8 mouse cellular contexts compared by ENCODE assay signal in the genomic region with DNA sequence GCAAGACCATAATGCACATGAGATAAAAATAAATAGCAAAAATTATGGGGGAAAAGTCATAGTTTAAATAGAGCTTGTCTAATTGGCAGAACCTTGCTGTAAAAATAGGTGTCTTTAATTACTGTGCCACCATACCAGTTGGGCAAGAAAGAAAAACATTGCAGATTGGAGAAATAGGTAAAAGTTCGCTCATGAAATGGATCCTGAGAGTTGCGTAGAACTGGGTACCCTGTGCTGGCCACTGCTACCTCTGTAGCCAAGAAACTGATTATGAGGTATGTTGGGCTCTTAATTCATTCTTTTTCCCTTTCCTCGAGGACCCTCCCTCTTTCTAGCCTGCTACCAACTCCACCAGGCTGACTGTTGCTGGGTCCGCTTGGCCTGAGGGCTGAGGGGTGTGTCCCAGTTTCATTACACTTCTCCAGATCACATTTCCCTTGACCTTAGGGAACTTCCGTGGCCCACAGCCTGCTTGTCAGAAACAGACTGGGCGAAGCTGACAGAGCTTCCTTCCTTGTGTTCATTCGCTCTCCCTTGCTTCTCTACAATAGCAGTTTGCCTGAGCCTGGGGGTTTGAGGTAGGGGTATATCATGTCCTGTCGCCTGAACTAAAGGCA. TPM values are rescaled to one million over a fixed set of nuclear protein-coding genes. Genes with fewer than 3 reads are reported as not detected.
DNase-seq lines count a peak whose midpoint lies in the region; ATAC-seq lines count a peak whose summit lies in the region.

No protein-coding gene starts in this region.

- 41% methylated on average over 8 of the region's 8 CpGs for WGBS in heart, embryonic 11.5 days (ENCODE audit: insufficient replicate concordance)

- no peaks in the 10 kb centered on the region for H3K36me3 ChIP-seq in heart, embryonic 11.5 days (ENCODE audit: control insufficient read depth, insufficient read depth, low read length)

- ATAC-seq in heart, embryonic 11.5 days (replicated peaks; ENCODE audit: insufficient number of reproducible peaks, low FRiP score, low TSS enrichment), result no peak
- ATAC-seq in granulocyte monocyte progenitor cell, adult 5-6 weeks (replicated peaks; ENCODE audit: poor library complexity, severe bottlenecking), result peak; percentile 85
- peak; percentile 68; the same call in 1 of the 2 replicates for ATAC-seq in monocyte, adult 5-6 weeks (replicated peaks; ENCODE audit: insufficient number of reproducible peaks, low FRiP score, low TSS enrichment, poor library complexity, severe bottlenecking)

- 0 out of 2 replicates have a peak, but pooled peaks cover 2% of the 10 kb centered on the region for H3K9me3 ChIP-seq in heart, embryonic 11.5 days (replicated peaks; ENCODE audit: control insufficient read depth, low read length)

- peak; percentile 45 to 72 for DNase-seq in heart, adult 18-20 months
- peak; percentile 49 to 62 for DNase-seq in kidney, postnatal 4 days
- no peak for DNase-seq in natural killer cell, adult 2 months (ENCODE audit: low spot score in 2 of 2)
- no peak for DNase-seq in MN1 (ENCODE audit: low spot score)
- DNase-seq in spleen, postnatal 4 days (ENCODE audit: low spot score in 2 of 2), result no peak

- no peak overlapping the region for H3K27ac ChIP-seq in heart, embryonic 11.5 days (ENCODE audit: low read depth, low read length)

- no peak overlapping the region for H3K4me2 ChIP-seq in heart, embryonic 11.5 days

- no peaks in the 10 kb centered on the region for H3K4me1 ChIP-seq in heart, embryonic 11.5 days (ENCODE audit: control insufficient read depth, insufficient read depth, low read length)

- no peak overlapping the region for H3K9ac ChIP-seq in heart, embryonic 11.5 days (ENCODE audit: low read depth, low read length)

- H3K27me3 ChIP-seq in heart, embryonic 11.5 days (ENCODE audit: control insufficient read depth, insufficient read depth, low read length), result no peaks in the 10 kb centered on the region

- no peak overlapping the region for H3K4me3 ChIP-seq in heart, embryonic 11.5 days (ENCODE audit: low read depth, low read length)

RNA-seq across cellular contexts. Expression of a gene that starts 18.5 kb away (rescaled TPM):
- not detected for total RNA-seq in heart, adult 18-20 months (2021)
- polyA plus RNA-seq in heart, embryonic 11.5 days (2014; fragmentation: Nextera tagmentation; extraction: Ambion mirVana), result not detected in 2 replicates
- total RNA-seq in granulocyte monocyte progenitor cell, adult 5-6 weeks (2014; fragmentation: Nextera tagmentation), result not detected in 2 replicates
- total RNA-seq in granulocyte monocyte progenitor cell, adult 5-6 weeks (2017), result not detected in 2 replicates
- total RNA-seq in monocyte, adult 5-6 weeks (2017), result not detected in 3 replicates

RNA-seq across cellular contexts. Expression of a gene that starts 22.8 kb away (rescaled TPM):
- total RNA-seq in heart, adult 18-20 months (2021), result not detected
- polyA plus RNA-seq in heart, embryonic 11.5 days (2014; fragmentation: Nextera tagmentation; extraction: Ambion mirVana), result not detected in 2 replicates
- not detected in 2 replicates for total RNA-seq in granulocyte monocyte progenitor cell, adult 5-6 weeks (2014; fragmentation: Nextera tagmentation)
- total RNA-seq in granulocyte monocyte progenitor cell, adult 5-6 weeks (2017), result not detected in 2 replicates
- total RNA-seq in monocyte, adult 5-6 weeks (2017), result 2.5 TPM in 1 of 3 replicates, not detected in the others

RNA-seq across cellular contexts. Expression of a gene that starts 27.1 kb away (rescaled TPM):
- total RNA-seq in heart, adult 18-20 months (2021), result 1,000 to 10,000 TPM; 1,486 to 1,502 TPM
- polyA plus RNA-seq in heart, embryonic 11.5 days (2014; fragmentation: Nextera tagmentation; extraction: Ambion mirVana), result 115 and 145 TPM in 2 replicates
- 5.4 and 6.2 TPM in 2 replicates for total RNA-seq in granulocyte monocyte progenitor cell, adult 5-6 weeks (2014; fragmentation: Nextera tagmentation)
- total RNA-seq in granulocyte monocyte progenitor cell, adult 5-6 weeks (2017), result 8.7 and 11.4 TPM in 2 replicates
- 0.43 to 9.4 TPM (median 1.3 TPM) in 3 replicates for total RNA-seq in monocyte, adult 5-6 weeks (2017)

RNA-seq across cellular contexts. Expression of a gene that starts 43.5 kb away (rescaled TPM):
- 10 to 100 TPM; 24.1 to 25.2 TPM for total RNA-seq in heart, adult 18-20 months (2021)
- polyA plus RNA-seq in heart, embryonic 11.5 days (2014; fragmentation: Nextera tagmentation; extraction: Ambion mirVana), result 57.5 and 58.3 TPM in 2 replicates
- 8.6 and 14.9 TPM in 2 replicates for total RNA-seq in granulocyte monocyte progenitor cell, adult 5-6 weeks (2014; fragmentation: Nextera tagmentation)
- 10.8 and 11.4 TPM in 2 replicates for total RNA-seq in granulocyte monocyte progenitor cell, adult 5-6 weeks (2017)
- 2.5 to 9.0 TPM (median 3.2 TPM) in 3 replicates for total RNA-seq in monocyte, adult 5-6 weeks (2017)

RNA-seq across cellular contexts. Expression of a gene that starts 48.4 kb away (rescaled TPM):
- under 1 TPM in 1 of 2 experiments, not detected in 1; 0.26 TPM for total RNA-seq in heart, adult 18-20 months (2021)
- polyA plus RNA-seq in heart, embryonic 11.5 days (2014; fragmentation: Nextera tagmentation; extraction: Ambion mirVana), result 0.17 and 0.31 TPM in 2 replicates
- total RNA-seq in granulocyte monocyte progenitor cell, adult 5-6 weeks (2014; fragmentation: Nextera tagmentation), result 0.49 and 1.4 TPM in 2 replicates
- total RNA-seq in granulocyte monocyte progenitor cell, adult 5-6 weeks (2017), result 0.09 and 0.21 TPM in 2 replicates
- total RNA-seq in monocyte, adult 5-6 weeks (2017), result not detected in 3 replicates

Comparison
In these comparisons a context has a peak if more than half of its experiments do, and no peak if none do; other contexts are left out.
1. DNase-seq: peak in heart, adult 18-20 months (2 of 2) and kidney, postnatal 4 days (2 of 2); none in natural killer cell, adult 2 months (0 of 2), MN1 (single experiment) and spleen, postnatal 4 days (0 of 2).
2. RNA of a gene that starts 27.1 kb away (total RNA-seq): 1,486 to 1,502 TPM in heart, adult 18-20 months; 5.4 to 11.4 TPM in granulocyte monocyte progenitor cell, adult 5-6 weeks and 0.43 to 9.4 TPM in monocyte, adult 5-6 weeks; every median in the first group is over 100 times any median in the second.